Mouse (Mus musculus): Measurements from ENCODE around the gene Pik3c2g.

The Pik3c2g gene

GRCm38 (mm10) chr6:139839907-139840306, 252.9 kb downstream of the Pik3c2g start:
- no peak for DNase-seq (ENCODE audit: low read depth, low spot score)

GRCm38 (mm10) chr6:139841272-139841671, 254.3 kb downstream of the Pik3c2g start:
- DNase-seq (ENCODE audit: low read depth, low spot score) = no peak

GRCm38 (mm10) chr6:139842626-139843025, 255.6 kb downstream of the Pik3c2g start:
- no peak for DNase-seq (ENCODE audit: low read depth, low spot score)

DNA sequence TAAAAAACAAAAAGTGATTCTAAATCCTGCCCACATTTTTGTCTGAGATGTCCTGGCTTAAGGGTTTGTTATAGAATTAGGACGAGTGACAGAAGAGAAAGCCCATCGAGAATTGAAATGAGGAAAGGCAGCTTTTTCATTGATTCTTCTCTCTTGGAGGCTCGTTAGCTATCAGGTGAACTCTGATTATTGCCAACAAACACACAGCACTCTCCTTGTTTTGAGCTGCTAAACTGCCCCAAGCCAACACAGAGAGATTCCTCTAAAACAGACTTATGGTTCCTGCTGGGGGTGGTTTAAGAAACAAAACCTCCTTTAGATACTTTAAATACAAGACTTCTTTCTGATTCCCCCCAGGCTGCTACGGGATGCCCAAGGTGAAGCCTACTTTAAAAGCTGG, 256.5 kb downstream of the Pik3c2g start:
- no peak for DNase-seq (ENCODE audit: low read depth, low spot score)

DNA sequence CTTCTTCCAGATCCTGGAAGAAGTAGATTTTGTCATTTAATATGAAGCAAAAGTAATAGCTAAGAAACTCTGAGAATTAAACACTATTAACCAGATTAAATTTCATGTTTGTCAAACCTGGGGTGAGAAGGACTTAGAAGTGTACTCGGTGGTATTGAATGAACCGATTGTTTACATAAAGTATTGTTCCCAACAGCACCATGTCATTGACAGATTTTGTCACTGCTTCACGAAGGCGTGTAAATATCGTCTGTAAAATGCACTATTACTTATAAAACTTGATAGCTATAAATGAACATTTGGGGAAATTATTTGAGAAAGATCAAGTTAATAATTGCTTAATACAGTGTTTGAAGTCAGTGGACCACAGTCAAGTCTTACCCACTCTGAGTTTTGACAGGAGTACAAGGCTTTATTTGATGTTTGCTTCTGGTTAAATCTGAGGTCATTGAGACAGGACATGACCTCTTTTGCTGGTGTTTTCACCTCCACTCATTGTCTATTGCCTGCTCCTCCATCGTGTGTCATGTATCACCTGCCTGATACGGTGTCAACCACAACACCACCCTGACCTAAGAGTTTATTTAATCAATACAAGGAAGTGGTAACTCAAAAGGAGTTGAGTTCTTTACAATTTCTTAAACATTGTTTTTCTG, 260.0 kb downstream of the Pik3c2g start:
- DNase-seq (ENCODE audit: low read depth, low spot score) = no peak

- DNase-seq (ENCODE audit: low read depth, low spot score) = no peak
Observed at GRCm38 (mm10) chr6:139849931-139850330, 262.9 kb downstream of the Pik3c2g start.

DNA sequence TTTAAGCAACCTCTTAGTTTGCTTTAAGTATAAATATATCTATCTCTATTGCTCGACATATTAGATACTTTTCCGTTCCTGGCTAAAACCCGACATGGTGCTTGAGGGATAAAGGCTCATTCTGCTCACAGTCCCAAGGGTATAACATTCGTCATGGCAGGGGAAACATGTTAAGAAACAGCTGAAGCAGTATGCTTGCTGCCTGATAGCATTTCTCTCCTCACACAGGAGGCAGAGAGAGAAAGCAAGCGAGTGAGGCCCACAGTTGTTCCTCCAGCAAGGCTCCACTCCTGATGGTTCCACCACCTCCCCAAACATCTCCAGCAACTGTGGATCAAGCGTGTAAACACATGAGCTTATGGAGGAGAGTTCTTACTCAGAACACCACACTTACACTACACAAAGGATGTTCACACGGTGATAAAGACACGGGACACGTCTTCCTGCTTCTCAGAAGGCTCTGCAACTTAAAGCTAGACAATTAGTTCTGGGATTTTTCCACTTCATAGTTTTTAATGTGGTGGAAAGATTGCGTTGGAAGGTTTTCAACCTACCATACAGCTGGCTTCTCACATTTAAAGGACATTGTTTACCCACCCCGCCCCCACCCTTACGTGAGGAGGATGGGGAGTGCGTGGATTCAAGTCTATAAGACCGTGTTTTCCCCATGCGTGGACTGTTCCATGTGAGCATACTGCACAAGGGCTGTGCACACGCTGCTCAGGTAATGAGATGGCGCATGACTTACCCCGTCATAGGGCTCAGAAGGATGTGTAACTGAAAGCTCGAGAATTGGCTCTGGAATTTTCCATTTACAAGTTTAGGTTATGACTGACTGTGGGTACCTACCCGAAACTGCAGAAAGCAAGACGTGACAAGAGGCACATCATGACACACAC, 264.9 kb downstream of the Pik3c2g start:
- no peak for DNase-seq (ENCODE audit: low read depth, low spot score)

- DNase-seq (ENCODE audit: low read depth, low spot score) = no peak
Observed at GRCm38 (mm10) chr6:139852836-139853235, 265.8 kb downstream of the Pik3c2g start.

- DNase-seq (ENCODE audit: low read depth, low spot score) = no peak
Observed at GRCm38 (mm10) chr6:139860141-139860540, 273.1 kb downstream of the Pik3c2g start.

DNA sequence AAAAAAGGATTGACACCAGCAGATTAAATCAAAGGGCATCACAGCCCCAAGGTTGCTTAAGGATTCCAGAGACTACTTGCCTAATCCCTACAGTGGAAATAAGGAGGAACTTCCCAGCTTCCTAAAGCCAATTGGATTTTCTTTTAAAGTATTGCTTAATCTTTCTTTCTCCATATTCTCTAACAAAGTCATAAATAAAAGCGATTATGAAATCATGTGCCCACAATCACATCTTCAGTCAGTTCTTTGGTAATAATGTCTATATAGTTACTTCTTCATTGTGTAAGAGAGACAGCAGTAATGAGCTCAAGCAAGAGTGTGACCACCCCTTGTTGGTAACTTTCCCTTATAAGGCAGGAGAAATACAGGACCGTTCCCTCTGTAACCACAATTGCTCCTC, 274.5 kb downstream of the Pik3c2g start:
- no peak for DNase-seq (ENCODE audit: low read depth, low spot score)

DNA sequence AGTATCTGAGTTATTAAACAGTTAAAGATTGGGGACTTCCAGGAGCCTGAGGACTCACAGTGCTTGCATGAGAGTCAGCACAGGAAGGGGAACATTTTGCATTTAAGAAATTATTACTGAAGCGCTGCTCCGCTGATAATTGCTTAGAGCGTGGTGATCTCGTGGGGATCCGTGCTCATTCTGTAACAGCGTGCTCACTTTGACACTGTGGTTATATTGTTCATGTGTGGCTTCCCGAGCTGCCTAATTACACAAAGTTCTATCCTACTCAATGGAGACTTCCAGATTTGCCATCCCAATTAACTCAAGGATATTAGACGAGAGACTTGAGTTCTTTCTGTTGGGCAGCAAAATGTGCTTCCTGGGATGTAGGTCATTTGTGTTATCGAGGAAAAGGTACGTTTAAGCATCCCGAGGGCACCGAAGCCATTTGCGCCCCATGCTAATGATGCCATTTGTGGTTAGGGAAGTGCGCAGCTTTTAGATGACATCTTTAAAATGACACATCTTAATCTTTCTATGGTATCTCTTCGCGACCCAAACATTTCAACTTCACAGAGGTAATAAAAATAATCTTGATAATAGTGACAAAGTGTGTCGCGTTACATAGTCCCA, 278.1 kb downstream of the Pik3c2g start:
- no peak for DNase-seq (ENCODE audit: low read depth, low spot score)

GRCm38 (mm10) chr6:139874418-139875176, 287.6 kb downstream of the Pik3c2g start:
- DNase-seq (ENCODE audit: low read depth, low spot score) = peak; percentile 50

- no peak for DNase-seq (ENCODE audit: low read depth, low spot score)
Observed at GRCm38 (mm10) chr6:139876691-139877090, 289.7 kb downstream of the Pik3c2g start.

GRCm38 (mm10) chr6:139877476-139878361, 290.7 kb downstream of the Pik3c2g start:
- no peak for DNase-seq (ENCODE audit: low read depth, low spot score)

DNA sequence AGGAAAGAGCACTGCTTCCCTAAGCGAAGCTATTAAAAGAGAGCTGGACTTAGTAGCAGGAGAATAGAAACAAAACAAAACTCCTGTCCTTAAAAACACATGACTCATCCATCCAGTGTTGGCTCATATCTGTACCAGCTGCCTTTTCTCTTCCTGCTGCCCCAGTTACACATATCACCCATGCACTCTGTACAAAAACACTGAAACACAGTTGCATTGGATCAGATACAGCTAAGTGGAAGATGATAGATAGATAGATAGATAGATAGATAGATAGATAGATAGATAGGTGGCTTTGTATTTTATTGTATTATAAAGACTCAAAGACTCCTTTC, 291.3 kb downstream of the Pik3c2g start:
- no peak for DNase-seq (ENCODE audit: low read depth, low spot score)

DNA sequence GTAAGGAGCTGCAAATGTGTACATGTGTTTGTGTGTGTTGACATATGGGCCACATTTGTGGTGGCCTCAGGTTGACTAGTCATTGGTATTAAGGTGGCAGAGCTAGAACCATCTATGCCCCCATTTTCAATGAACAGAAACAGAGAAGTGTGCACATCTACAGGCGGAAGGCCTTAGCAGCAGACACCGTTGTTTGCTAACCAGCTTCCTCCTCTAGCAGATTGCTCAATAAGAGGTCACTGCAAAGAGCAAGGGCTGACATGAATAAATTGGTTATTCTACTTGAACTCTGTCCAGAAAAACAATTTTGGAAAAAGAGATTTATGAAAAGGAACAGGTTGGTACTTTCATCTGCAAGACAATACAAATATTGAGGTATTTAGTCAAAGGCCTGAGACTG, 295.1 kb downstream of the Pik3c2g start:
- no peak for DNase-seq (ENCODE audit: low read depth, low spot score)

DNA sequence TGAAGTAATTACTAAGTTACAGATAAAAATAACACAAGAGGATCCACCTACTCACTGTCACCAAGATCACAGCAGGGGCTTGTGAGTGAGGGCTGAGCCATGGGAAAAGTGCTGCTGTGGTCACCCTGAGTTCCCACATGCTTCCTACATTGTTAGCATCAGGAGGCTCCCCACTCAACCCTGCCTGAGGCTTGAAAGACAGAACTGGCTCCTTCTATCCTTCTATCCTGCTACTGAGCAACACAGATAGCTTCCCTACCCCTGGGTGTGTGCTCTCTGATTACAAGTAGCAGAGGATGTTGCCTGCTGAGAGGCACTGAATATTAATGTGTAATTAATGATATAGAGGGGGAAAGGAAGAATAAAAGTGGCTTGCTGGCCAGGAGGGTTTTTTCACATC, 300.2 kb downstream of the Pik3c2g start:
- DNase-seq (ENCODE audit: low read depth, low spot score) = no peak

GRCm38 (mm10) chr6:139895637-139896036, 308.6 kb downstream of the Pik3c2g start:
- no peak for DNase-seq (ENCODE audit: low read depth, low spot score)

- DNase-seq (ENCODE audit: low read depth, low spot score) = no peak
Observed at GRCm38 (mm10) chr6:139899630-139900151, 312.7 kb downstream of the Pik3c2g start.

DNA sequence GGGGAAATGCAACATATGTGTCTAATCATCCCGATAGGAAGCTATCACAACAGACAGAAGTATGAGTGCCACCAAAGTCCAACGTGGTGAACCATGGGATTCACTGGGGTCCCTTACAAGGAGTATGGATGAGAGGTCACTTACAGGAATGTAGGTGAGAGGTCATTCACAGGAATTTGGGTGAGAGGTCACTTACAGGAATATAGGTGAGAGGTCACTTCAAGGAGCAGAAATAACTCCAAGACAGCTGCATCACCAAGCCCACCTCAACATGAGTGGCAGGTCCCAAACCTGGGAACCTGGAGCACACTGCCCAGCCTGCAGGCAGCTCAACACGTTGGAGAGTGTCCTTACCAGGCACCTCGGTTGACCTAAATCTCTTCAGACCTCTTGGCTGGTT, 314.8 kb downstream of the Pik3c2g start:
- DNase-seq (ENCODE audit: low read depth, low spot score) = no peak

GRCm38 (mm10) chr6:139907138-139907537, 320.1 kb downstream of the Pik3c2g start:
- no peak for DNase-seq (ENCODE audit: low read depth, low spot score)
